Mouse (Mus musculus): Measurements from ENCODE around the gene Fam81a.

DNA sequence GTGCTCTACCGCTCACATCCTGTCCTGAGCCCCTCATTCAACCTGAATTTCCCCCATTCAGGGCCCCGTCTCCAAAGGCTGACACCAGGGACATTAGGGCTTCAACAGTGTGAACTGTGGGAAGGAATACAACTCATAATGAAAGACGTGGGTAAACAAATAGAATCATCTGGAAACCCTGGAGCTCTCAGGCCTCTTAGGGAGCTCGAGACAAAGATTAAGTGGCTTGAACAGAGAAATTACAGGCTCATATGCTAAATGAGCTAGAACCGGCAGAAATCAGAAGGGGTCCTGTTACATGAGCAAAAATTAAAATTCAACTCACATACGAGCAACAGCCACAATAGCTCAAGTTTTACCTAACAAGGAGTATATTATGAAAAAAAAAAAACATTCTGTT, 32.5 kb upstream of the Fam81a start:
- TF ChIP-seq POLR2A (IDR thresholded peaks at IDR 0.05; ENCODE audit: low read depth, low read length) (no peak), CTCF (IDR thresholded peaks at IDR 0.05; ENCODE audit: extremely low read depth, insufficient read depth, insufficient read length, insufficient replicate concordance) (no peak)

Data from spleen, adult 2 months (tissue).